Mouse (Mus musculus): ENCODE results near the gene Gata5. TPM values are rescaled to one million over a fixed set of nuclear protein-coding genes. Genes with fewer than 3 reads are reported as not detected.
A peak's percentile ranks its signal among the peaks of the same experiment; 100 is the strongest.

Gene Gata5
- total and polyA plus RNA-seq, 3 experiments = not detected

DNA sequence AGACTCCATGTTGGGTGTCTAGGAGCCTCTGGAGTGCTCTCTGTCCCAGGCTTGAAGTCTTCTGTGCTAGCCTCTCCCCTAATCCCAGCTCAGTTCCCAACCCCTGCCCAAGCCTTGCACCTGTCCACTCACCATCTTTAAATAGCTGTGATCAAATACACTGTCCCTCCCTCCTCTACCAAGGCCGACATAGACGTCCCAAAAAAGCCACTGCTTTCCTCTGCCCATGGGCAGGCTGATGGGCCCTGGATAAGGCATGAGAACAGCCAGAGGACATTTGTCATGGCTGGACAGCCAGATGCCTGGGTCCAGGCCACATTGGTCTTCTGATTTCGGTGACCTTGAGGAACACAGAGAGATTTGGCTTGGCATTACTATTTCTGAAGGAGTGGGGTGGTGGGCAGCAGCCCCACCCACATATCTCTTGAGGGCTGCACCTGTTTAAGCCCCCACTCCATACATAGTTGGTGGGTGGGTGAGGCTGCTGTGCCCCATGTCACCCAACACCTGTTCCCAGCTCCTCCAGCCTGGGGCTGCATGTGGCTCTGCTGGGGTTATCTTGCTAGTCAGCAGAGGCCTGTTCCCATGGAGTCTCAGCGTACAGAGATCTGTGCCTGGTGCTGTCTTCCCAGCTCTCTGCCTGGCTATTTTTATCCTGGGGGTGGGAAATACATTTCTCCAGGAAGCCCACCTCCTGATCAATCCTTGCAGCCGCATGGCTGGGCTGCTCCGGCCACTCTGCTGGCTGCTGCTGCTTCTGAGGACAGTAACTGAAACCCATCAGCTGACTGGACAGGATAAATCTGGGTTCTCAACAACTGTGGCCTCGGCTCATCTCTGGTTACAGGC is 28.3 kb upstream of the Gata5 start:
- Histone ChIP-seq H3K9me3 (replicated peaks; ENCODE audit: low read length) (no peaks in the 10 kb centered on the region), H3K4me1 (ENCODE audit: control insufficient read depth in 1 of 2, insufficient read depth in 2 of 2) (no peaks in the 10 kb centered on the region), H3K4me2 (ENCODE audit: insufficient read depth, low read depth, poor library complexity, severe bottlenecking) (no peak overlapping the region), H3K9ac (ENCODE audit: insufficient read depth, low read depth) (no peak overlapping the region), H3K27ac (ENCODE audit: insufficient read depth, low read depth) (no peak overlapping the region), H3K4me3 (replicated peaks in 1 of 3; ENCODE audit: low read depth in 2 of 3, low read length in 2 of 3, poor library complexity in 1 of 3) (no peak overlapping the region), H3K36me3 (replicated peaks in 1 of 2; ENCODE audit: control insufficient read depth in 1 of 2, insufficient read depth in 1 of 2, low read length in 1 of 2) (no peaks in the 10 kb centered on the region), H3K79me2 (replicated peaks; ENCODE audit: control insufficient read depth, extremely low read depth, insufficient read depth, poor library complexity, severe bottlenecking) (no peaks in the 10 kb centered on the region), H3K27me3 (replicated peaks) (peaks cover 99% of the 10 kb centered on the region)
- dilution Hi-C loops (cut with MboI; ENCODE audit: extremely low pct_ligation_motif_present, extremely low pct_unique_long_range_greater_than_20kb, low sequenced_read_pairs) = no loop called here
- in situ Hi-C loops (cut with MboI; ENCODE audit: low pct_ligation_motif_present, low pct_unique_long_range_greater_than_20kb, low sequenced_read_pairs) = no loop called here
- DNase-seq (ENCODE audit: extremely low read depth) = no peak
- TF ChIP-seq EP300 (IDR thresholded peaks at IDR 0.05; ENCODE audit: low read length) (no peak), CHD1 (IDR thresholded peaks at IDR 0.05; ENCODE audit: low read depth, low read length) (no peak), MEF2A (IDR thresholded peaks at IDR 0.05; ENCODE audit: borderline replicate concordance, low read depth, low read length) (no peak), MXI1 (IDR thresholded peaks at IDR 0.05; ENCODE audit: low read depth, low read length) (no peak), MAZ (IDR thresholded peaks at IDR 0.05; ENCODE audit: low read depth, low read length) (no peak), USF1 (IDR thresholded peaks at IDR 0.05; ENCODE audit: low read depth, low read length) (no peak), ELF1 (IDR thresholded peaks at IDR 0.05; ENCODE audit: low read depth, low read length) (no peak), RAD21 (IDR thresholded peaks at IDR 0.05; ENCODE audit: low read depth, low read length) (no peak), TCF12 (IDR thresholded peaks at IDR 0.05; ENCODE audit: low read depth, low read length) (no peak)

DNA sequence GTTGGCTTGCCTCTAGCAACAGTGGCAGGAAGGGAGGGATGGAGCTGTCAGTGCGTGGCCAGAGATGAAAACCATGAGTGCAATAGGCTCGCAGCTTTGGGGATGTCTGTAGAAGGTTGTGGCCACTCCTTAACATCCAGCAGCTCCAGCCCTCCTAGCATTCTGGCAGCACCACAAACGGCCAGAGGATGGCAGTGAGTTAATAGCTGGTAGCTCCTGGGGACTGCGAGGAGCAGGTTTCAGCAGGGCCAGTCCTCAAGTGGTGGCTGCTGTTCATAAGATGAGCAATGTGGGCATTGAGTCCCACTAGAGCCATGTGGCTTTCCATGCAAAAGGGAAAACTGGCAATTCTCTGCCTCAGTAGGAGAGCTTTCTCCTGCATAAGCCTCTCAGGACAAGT is 24.6 kb upstream of the Gata5 start:
- Histone ChIP-seq H3K27ac (ENCODE audit: insufficient read depth, low read depth) (no peak overlapping the region), H3K9ac (ENCODE audit: insufficient read depth, low read depth) (no peak overlapping the region), H3K4me2 (ENCODE audit: insufficient read depth, low read depth, poor library complexity, severe bottlenecking) (no peak overlapping the region), H3K4me1 (ENCODE audit: control insufficient read depth in 1 of 2, insufficient read depth in 2 of 2) (no peaks in the 10 kb centered on the region), H3K79me2 (replicated peaks; ENCODE audit: control insufficient read depth, extremely low read depth, insufficient read depth, poor library complexity, severe bottlenecking) (no peaks in the 10 kb centered on the region), H3K27me3 (replicated peaks) (peaks cover 99% of the 10 kb centered on the region), H3K9me3 (replicated peaks; ENCODE audit: low read length) (no peaks in the 10 kb centered on the region), H3K4me3 (replicated peaks in 1 of 3; ENCODE audit: low read depth in 2 of 3, low read length in 2 of 3, poor library complexity in 1 of 3) (no peak overlapping the region), H3K36me3 (replicated peaks in 1 of 2; ENCODE audit: control insufficient read depth in 1 of 2, insufficient read depth in 1 of 2, low read length in 1 of 2) (no peaks in the 10 kb centered on the region)
- in situ Hi-C loops (cut with MboI; ENCODE audit: low pct_ligation_motif_present, low pct_unique_long_range_greater_than_20kb, low sequenced_read_pairs) (no loop called here), dilution Hi-C loops (cut with MboI; ENCODE audit: extremely low pct_ligation_motif_present, extremely low pct_unique_long_range_greater_than_20kb, low sequenced_read_pairs) (no loop called here)
- DNase-seq (ENCODE audit: extremely low read depth) = peak; percentile 6
- TF ChIP-seq ETS1 (conservative IDR thresholded peaks at IDR 0.05; ENCODE audit: low read depth, low read length) (no peak), MAFK (IDR thresholded peaks at IDR 0.05; ENCODE audit: insufficient replicate concordance, low read length) (no peak), SMC3 (IDR thresholded peaks at IDR 0.05; ENCODE audit: low read depth, low read length) (peak; percentile 15; the same call in 1 of the 2 replicates), ELF1 (IDR thresholded peaks at IDR 0.05; ENCODE audit: low read depth, low read length) (no peak), RAD21 (IDR thresholded peaks at IDR 0.05; ENCODE audit: low read depth, low read length) (peak; percentile 26), CTCF (conservative IDR thresholded peaks at IDR 0.05 in 1 of 2, IDR thresholded peaks at IDR 0.05 in 1 of 2; ENCODE audit: low read depth in 2 of 2, low read length in 2 of 2) (peak in 1 of 2 experiments; percentile 39; a peak in 2 of 4 replicates)
